ENCODE assay signal across 9 mouse cellular contexts in genomic region chr6:39059547-39060497, GRCm38 (mm10). TPM values are rescaled to one million over a fixed set of nuclear protein-coding genes. Genes with fewer than 3 reads are reported as not detected.
DNase-seq lines count a peak whose midpoint lies in the region; ATAC-seq lines count a peak whose summit lies in the region.
"Had no signal": no experiment of that assay in that cellular context is flagged by ENCODE, and none has a peak within 500 bp of the region (broad histone marks: within the 10 kb centered on the region; RNA-seq: fewer than 3 reads in every experiment).

No protein-coding gene starts in this region.

- peak overlapping the region; percentile 19; the same call in 1 of the 2 replicates for H3K9ac ChIP-seq in heart, embryonic 13.5 days
- H3K9ac ChIP-seq in intestine, embryonic 14.5 days (ENCODE audit: low read length) = no peak overlapping the region
- 0 out of 2 replicates have a peak overlapping the region, but pooled peaks have one; percentile 10 for H3K9ac ChIP-seq in liver, embryonic 11.5 days (ENCODE audit: low read depth, low read length)

- H3K4me3 ChIP-seq in heart, embryonic 13.5 days = no peak overlapping the region
- no peak overlapping the region for H3K4me3 ChIP-seq in intestine, embryonic 14.5 days (ENCODE audit: low read depth, low read length)
- H3K4me3 ChIP-seq in liver, embryonic 11.5 days (ENCODE audit: low read depth, low read length) = no peak overlapping the region

- 38% methylated on average over 12 of the region's 12 CpGs for WGBS in heart, embryonic 13.5 days
- 26% methylated on average over 12 of the region's 12 CpGs for WGBS in intestine, embryonic 14.5 days
- WGBS in liver, embryonic 11.5 days = 24% methylated on average over 12 of the region's 12 CpGs

- H3K9me3 ChIP-seq in heart, embryonic 13.5 days = no peaks in the 10 kb centered on the region
- H3K9me3 ChIP-seq in intestine, embryonic 14.5 days (ENCODE audit: control insufficient read depth, low read length) = no peaks in the 10 kb centered on the region
- no peaks in the 10 kb centered on the region for H3K9me3 ChIP-seq in liver, embryonic 11.5 days (ENCODE audit: control insufficient read depth, low read length)

- peaks cover 37% of the 10 kb centered on the region for H3K4me1 ChIP-seq in heart, embryonic 13.5 days
- peaks cover 25% of the 10 kb centered on the region for H3K4me1 ChIP-seq in intestine, embryonic 14.5 days (replicated peaks; ENCODE audit: control insufficient read depth, insufficient read depth, low read length)
- H3K4me1 ChIP-seq in liver, embryonic 11.5 days (replicated peaks; ENCODE audit: control insufficient read depth, insufficient read depth, low read length) = peaks cover 27% of the 10 kb centered on the region

- no peak overlapping the region for H3K4me2 ChIP-seq in heart, embryonic 13.5 days
- H3K4me2 ChIP-seq in intestine, embryonic 14.5 days (ENCODE audit: low read length) = no peak overlapping the region
- H3K4me2 ChIP-seq in liver, embryonic 11.5 days = peak overlapping the region; percentile 28

- H3K27ac ChIP-seq in heart, embryonic 13.5 days (replicated peaks) = peak overlapping the region; percentile 61; the same call in 1 of the 2 replicates
- H3K27ac ChIP-seq in intestine, embryonic 14.5 days (ENCODE audit: low read depth) = peak overlapping the region; percentile 18; the same call in 1 of the 2 replicates
- H3K27ac ChIP-seq in liver, embryonic 11.5 days (ENCODE audit: low read depth, low read length) = peak overlapping the region; percentile 51

- no peaks in the 10 kb centered on the region for H3K36me3 ChIP-seq in heart, embryonic 13.5 days
- H3K36me3 ChIP-seq in intestine, embryonic 14.5 days (ENCODE audit: control insufficient read depth, insufficient read depth, low read length) = no peaks in the 10 kb centered on the region
- no peaks in the 10 kb centered on the region for H3K36me3 ChIP-seq in liver, embryonic 11.5 days (ENCODE audit: control insufficient read depth, insufficient read depth, low read length)

- no peaks in the 10 kb centered on the region for H3K27me3 ChIP-seq in heart, embryonic 13.5 days (replicated peaks)
- H3K27me3 ChIP-seq in intestine, embryonic 14.5 days (replicated peaks; ENCODE audit: control insufficient read depth, insufficient read depth, low read length) = no peaks in the 10 kb centered on the region
- H3K27me3 ChIP-seq in liver, embryonic 11.5 days (replicated peaks; ENCODE audit: control insufficient read depth, insufficient read depth, low read length) = no peaks in the 10 kb centered on the region

- no peak for DNase-seq in heart, adult 11 months
- no peak for DNase-seq in intestine, embryonic 14.5 days (ENCODE audit: low spot score)
- peak; percentile 60 for DNase-seq in liver, embryonic 11.5 days (ENCODE audit: low spot score)
- no peak for DNase-seq in thymus, postnatal 0 days (ENCODE audit: low spot score)
- no peak for DNase-seq in cerebellum, adult 11 months
- DNase-seq: left cerebral cortex, postnatal 4 days had no signal

- ATAC-seq in heart, embryonic 13.5 days (ENCODE audit: extremely low read depth, insufficient number of reproducible peaks, low FRiP score, low TSS enrichment) = no peak
- ATAC-seq in intestine, embryonic 14.5 days (replicated peaks; ENCODE audit: low FRiP score, low TSS enrichment, low read depth) = peak; percentile 30; the same call in 1 of the 2 replicates
- ATAC-seq in liver, embryonic 11.5 days (replicated peaks; ENCODE audit: low FRiP score) = peak; percentile 75
- ATAC-seq in neutrophil, adult 5-6 weeks (ENCODE audit: extremely low read depth, insufficient number of reproducible peaks, low FRiP score, poor library complexity, severe bottlenecking) = 0 out of 2 replicates have a peak, but pooled peaks have one; percentile 16
- ATAC-seq in erythroid progenitor cell, adult 5-6 weeks (replicated peaks; ENCODE audit: low FRiP score, poor library complexity, severe bottlenecking) = no peak

RNA-seq across cellular contexts. Expression of gene Parp12, which starts 58.3 kb away (rescaled TPM):
- 9.0 and 9.1 TPM in 2 replicates for polyA plus RNA-seq in heart, embryonic 13.5 days (2015; fragmentation: Nextera tagmentation; extraction: Ambion mirVana)
- polyA plus RNA-seq in intestine, embryonic 14.5 days (2014; fragmentation: Nextera tagmentation; extraction: Ambion mirVana) = 9.2 and 10.1 TPM in 2 replicates
- 3.4 and 3.8 TPM in 2 replicates for polyA plus RNA-seq in liver, embryonic 11.5 days (2014; fragmentation: Nextera tagmentation; extraction: Ambion mirVana)
- total RNA-seq in neutrophil, adult 5-6 weeks (2017) = 16.1 and 20.1 TPM in 2 replicates
- polyA plus RNA-seq in thymus, postnatal 0 days (2015; fragmentation: Nextera tagmentation; extraction: Ambion mirVana) = 10.3 and 10.8 TPM in 2 replicates
- 17.6 and 21.3 TPM in 2 replicates for total RNA-seq in erythroid progenitor cell, adult 5-6 weeks (2015; ENCODE audit: low replicate concordance)
- 16.9 and 30.9 TPM in 2 replicates for total RNA-seq in erythroid progenitor cell, adult 5-6 weeks (2017; ENCODE audit: low replicate concordance)

Comparison
In these comparisons a context has a peak if more than half of its experiments do, and no peak if none do; other contexts are left out.
1. ATAC-seq: peak in intestine, embryonic 14.5 days (single experiment), liver, embryonic 11.5 days (single experiment) and neutrophil, adult 5-6 weeks (single experiment); none in heart, embryonic 13.5 days (single experiment) and erythroid progenitor cell, adult 5-6 weeks (single experiment).
2. Peak in every context shown above with its lines, with median percentiles within 50 percentile points of each other: H3K27ac ChIP-seq.